Comparison of ENCODE assay signal across 9 mouse cellular contexts in the genomic region with DNA sequence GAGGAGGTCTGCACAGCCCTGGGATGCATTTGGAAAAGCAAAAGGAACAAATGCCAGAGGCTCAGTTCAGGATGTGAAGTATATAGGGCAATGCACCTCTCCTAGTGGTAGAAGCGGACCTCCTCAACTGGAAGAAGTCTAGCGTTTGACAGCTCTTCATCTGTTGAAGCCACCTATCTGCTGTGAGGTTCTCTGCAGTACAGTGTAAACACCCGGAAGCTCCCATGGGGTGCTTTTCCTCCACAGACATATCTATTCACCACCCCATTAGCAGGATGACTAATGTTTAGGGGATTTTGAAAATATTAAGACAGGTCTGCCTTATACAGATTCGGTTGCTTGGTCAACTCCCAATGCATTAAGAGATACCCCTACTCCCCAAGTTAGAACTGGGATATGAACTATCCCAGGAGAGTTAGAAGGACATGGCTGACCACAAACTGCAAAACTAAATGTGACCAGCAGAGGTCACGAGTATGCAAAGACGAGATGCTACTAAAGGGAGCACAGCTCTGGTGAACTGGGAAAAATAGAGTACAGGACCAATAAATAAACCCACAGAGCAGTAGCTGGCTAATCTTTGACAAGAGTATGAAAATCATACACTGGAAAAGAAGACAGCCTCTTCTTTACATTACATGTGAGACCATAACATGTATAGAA. TPM values are rescaled to one million over a fixed set of nuclear protein-coding genes. Genes with fewer than 3 reads are reported as not detected.
A peak's percentile ranks its signal among the peaks of the same experiment; 100 is the strongest.
DNase-seq lines count a peak whose midpoint lies in the region; ATAC-seq lines count a peak whose summit lies in the region.
"Had no signal": no experiment of that assay in that cellular context is flagged by ENCODE, and none has a peak within 500 bp of the region (broad histone marks: within the 10 kb centered on the region; RNA-seq: fewer than 3 reads in every experiment).

No protein-coding gene starts in this region.

- H3K9me3 ChIP-seq in hindbrain, embryonic 13.5 days, result 0 out of 2 replicates have a peak, but pooled peaks cover 3% of the 10 kb centered on the region
- H3K9me3 ChIP-seq: heart, embryonic 15.5 days had no signal

- intact Hi-C loops in heart, postnatal 25 days (cut with DNase I), result loop anchor here (1.0 kb wide), 1 partner anchor 106 kb away; no protein-coding TSS in a partner anchor

- H3K9ac ChIP-seq in hindbrain, embryonic 13.5 days, result no peak overlapping the region
- H3K9ac ChIP-seq: heart, embryonic 15.5 days had no signal

- WGBS in hindbrain, embryonic 13.5 days, result 44% methylated on average over 6 of the region's 6 CpGs

- no peaks in the 10 kb centered on the region for H3K36me3 ChIP-seq in hindbrain, embryonic 13.5 days
- H3K36me3 ChIP-seq: heart, embryonic 15.5 days had no signal

- ATAC-seq in hindbrain, embryonic 13.5 days (ENCODE audit: low FRiP score), result peak; percentile 72; the same call in 1 of the 2 replicates

- H3K4me2 ChIP-seq in hindbrain, embryonic 13.5 days, result no peak overlapping the region
- H3K4me2 ChIP-seq: heart, embryonic 15.5 days had no signal

- DNase-seq in heart, adult 18-20 months, result peak; percentile 73 to 87
- no peak for DNase-seq in heart, postnatal 25 days (ENCODE audit: low spot score)
- peak; percentile 67 for DNase-seq in T-cell, adult 2 months (ENCODE audit: low spot score)
- DNase-seq in embryo, embryonic 11 days, result peak; percentile 65
- peak; percentile 65 for DNase-seq in layer of hippocampus, adult 9-10 months (ENCODE audit: low spot score)
- DNase-seq in lung, postnatal 36 days, result peak; percentile 85
- peak; percentile 24 to 72 for DNase-seq in spleen, postnatal 14 days (ENCODE audit: low spot score in 2 of 2)

- H3K27ac ChIP-seq in hindbrain, embryonic 13.5 days, result no peak overlapping the region
- H3K27ac ChIP-seq: heart, embryonic 15.5 days had no signal

- no peak overlapping the region for H3K4me3 ChIP-seq in hindbrain, embryonic 13.5 days
- H3K4me3 ChIP-seq: heart, embryonic 15.5 days had no signal

- no peaks in the 10 kb centered on the region for H3K4me1 ChIP-seq in hindbrain, embryonic 13.5 days (replicated peaks)
- H3K4me1 ChIP-seq: heart, embryonic 15.5 days had no signal

- H3K27me3 ChIP-seq in hindbrain, embryonic 13.5 days, result no peaks in the 10 kb centered on the region
- H3K27me3 ChIP-seq: heart, embryonic 15.5 days had no signal

RNA-seq across cellular contexts. Expression of a gene that starts 15.5 kb away (rescaled TPM):
- 1 to 10 TPM; 2.5 to 4.9 TPM for total RNA-seq in heart, adult 18-20 months (2021)
- 1 to 10 TPM; 3.4 to 3.5 TPM for total RNA-seq in heart, postnatal 25 days (2021)
- polyA plus RNA-seq in hindbrain, embryonic 13.5 days (2015; fragmentation: Nextera tagmentation; extraction: Ambion mirVana), result 1.6 TPM in 2 replicates
